8 mouse cellular contexts compared by ENCODE assay signal in genomic region chr11:3124932-3125810, GRCm38 (mm10).
DNase-seq lines count a peak whose midpoint lies in the region; ATAC-seq and TF ChIP-seq lines count a peak whose summit lies in the region.
"Not testable (repeated sequence)": the region's sequence is repeated elsewhere in the genome, so short reads cannot be mapped to it uniquely, and the experiment has no call there.

No protein-coding gene starts in this region.

- peak overlapping the region; percentile 75 for H3K4me3 ChIP-seq in gastrocnemius, adult 2 months
- not testable (repeated sequence) for H3K4me3 ChIP-seq in kidney, adult 2 months (ENCODE audit: insufficient read depth, low read depth, low read length); lung, embryonic 14.5 days (ENCODE audit: low read depth, low read length)

- 76% methylated on average over 22 of the region's 22 CpGs for WGBS in kidney, adult 2 months
- WGBS in lung, embryonic 14.5 days = 86% methylated on average over 22 of the region's 22 CpGs

- H3K9ac ChIP-seq in lung, embryonic 14.5 days = not testable (repeated sequence)

- not testable (repeated sequence) for H3K36me3 ChIP-seq in kidney, adult 2 months (ENCODE audit: control insufficient read depth, insufficient read depth, low read length); lung, embryonic 14.5 days (ENCODE audit: insufficient read depth)

- ATAC-seq in lung, embryonic 14.5 days (ENCODE audit: insufficient read depth) = not testable (repeated sequence)

- H3K27ac ChIP-seq in gastrocnemius, adult 2 months = peak overlapping the region; percentile 76; the same call in 1 of the 2 replicates
- H3K27ac ChIP-seq in kidney, adult 2 months (ENCODE audit: insufficient read depth, low read depth, low read length); lung, embryonic 14.5 days (ENCODE audit: low read depth): not testable (repeated sequence)

- peak; percentile 66 for DNase-seq in CD4-positive helper T cell, adult 2 months (ENCODE audit: low read depth, low spot score)
- peak; percentile 53 for DNase-seq in T-cell, adult 2 months (ENCODE audit: low spot score)
- peak; percentile 43 for DNase-seq in cerebellum, adult 8-10 months
- DNase-seq in gastrocnemius, adult 2 months; kidney, adult 2 months; lung, embryonic 14.5 days: not testable (repeated sequence)
- peak; percentile 44 to 56 for DNase-seq in right cerebral cortex, postnatal 10 days (ENCODE audit: low spot score in 2 of 2)
- peak; percentile 24 to 48 for DNase-seq in thymus, postnatal 36 days

- H3K9me3 ChIP-seq in lung, embryonic 14.5 days (ENCODE audit: low read depth, low read length) = not testable (repeated sequence)

- not testable (repeated sequence) for H3K4me2 ChIP-seq in lung, embryonic 14.5 days

- intact Hi-C loops in gastrocnemius, adult 2 months (cut with DNase I) = not testable (repeated sequence)

- H3K27me3 ChIP-seq in kidney, adult 2 months (replicated peaks; ENCODE audit: control insufficient read depth, insufficient read depth, low read length); lung, embryonic 14.5 days (ENCODE audit: insufficient read depth, low read length): not testable (repeated sequence)

- not testable (repeated sequence) for TF ChIP-seq POLR2A in kidney, adult 2 months (IDR thresholded peaks at IDR 0.05; ENCODE audit: low read depth, low read length)

- TF ChIP-seq CTCF in gastrocnemius, adult 2 months (IDR thresholded peaks at IDR 0.05) = peak; percentile 29; the same call in 1 of the 2 replicates
- TF ChIP-seq CTCF in kidney, adult 2 months (conservative IDR thresholded peaks at IDR 0.05; ENCODE audit: insufficient read depth, insufficient read length, low read depth, low read length) = 0 out of 2 replicates have a peak, but pooled peaks have one; percentile 20
- TF ChIP-seq CTCF in lung, embryonic 14.5 days (IDR thresholded peaks at IDR 0.05; ENCODE audit: low read depth) = peak; percentile 46

- not testable (repeated sequence) for H3K4me1 ChIP-seq in kidney, adult 2 months (ENCODE audit: control insufficient read depth, insufficient read depth, low read length); lung, embryonic 14.5 days (ENCODE audit: insufficient read depth)
